Mouse (Mus musculus) embryonic fibroblast, embryonic 13.5 days (primary cell): Measurements from ENCODE around the gene Kmt2c.

Experiments
- CTCF ChIP-seq: IDR thresholded peaks from 2 replicates; pipeline ENCODE4 v1.5.1; 2011; ENCODE audit warnings: mild to moderate bottlenecking, control low read depth, low read length, moderate library complexity, borderline replicate concordance; ENCODE audit not compliant: insufficient read depth
- POLR2A ChIP-seq: IDR thresholded peaks from 2 replicates; pipeline ENCODE4 v1.6.1; 2011; ENCODE audit warnings: low read depth, mild to moderate bottlenecking, control low read depth, low read length, moderate library complexity

DNA sequence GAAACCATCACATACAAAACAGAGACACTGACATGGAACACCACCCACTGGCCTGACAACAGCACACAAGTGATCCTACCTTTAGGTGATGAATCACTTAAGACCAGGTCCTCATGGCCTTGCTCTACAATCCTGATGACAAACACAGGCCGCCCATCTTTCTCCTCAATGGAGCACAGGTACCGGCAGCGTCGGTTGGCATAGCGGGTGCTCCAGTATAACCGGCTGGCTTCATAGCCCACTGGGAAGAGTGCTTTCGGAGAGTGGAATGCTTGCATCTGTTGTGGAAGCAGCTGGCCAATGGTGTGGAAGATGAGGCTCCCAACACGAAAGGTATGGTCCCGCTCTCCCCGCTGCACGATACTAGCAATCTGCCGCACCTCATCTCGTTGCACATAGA, 214.6 kb downstream of the Kmt2c start:
- TF ChIP-seq CTCF: no peak
- no peak for TF ChIP-seq POLR2A
